In the genomic region with DNA sequence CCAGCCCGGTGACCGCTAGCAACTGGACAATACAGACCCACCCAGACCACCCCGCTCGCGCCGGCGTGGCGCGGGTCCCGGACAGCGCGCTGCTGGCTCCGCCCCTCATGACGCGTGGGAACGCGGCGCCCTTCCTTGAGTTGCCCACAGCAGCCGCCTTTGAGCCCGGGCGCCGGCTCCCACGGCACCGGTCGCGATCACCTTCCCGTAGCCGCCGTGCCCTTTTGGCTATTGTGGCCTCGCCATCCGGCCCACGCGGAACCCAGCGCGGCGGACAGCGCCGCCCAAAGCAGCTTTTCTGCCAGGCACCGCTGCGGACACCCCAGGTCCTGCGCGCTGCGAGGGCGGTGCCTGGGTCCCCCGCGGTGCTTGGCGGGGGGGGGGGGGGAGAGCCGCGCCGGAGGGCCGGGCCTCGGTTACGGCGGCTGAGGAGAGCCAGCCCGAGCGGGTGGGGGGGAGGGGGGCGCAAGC, we compare ENCODE assay signal across 8 mouse cellular contexts. TPM values are rescaled to one million over a fixed set of nuclear protein-coding genes. Genes with fewer than 3 reads are reported as not detected.
DNase-seq lines count a peak whose midpoint lies in the region; ATAC-seq and TF ChIP-seq lines count a peak whose summit lies in the region.

TSS of gene Eif4enif1 (plus strand) at position 162 of the 471 bp plus-strand sequence.

- no peak for TF ChIP-seq EP300 in ES-Bruce4 (IDR thresholded peaks at IDR 0.05; ENCODE audit: insufficient read depth, low read depth, low read length)

- no peaks in the 10 kb centered on the region for H3K4me1 ChIP-seq in ES-Bruce4 (ENCODE audit: control insufficient read depth, insufficient read depth, low read length)
- peaks cover 10% of the 10 kb centered on the region for H3K4me1 ChIP-seq in forebrain, embryonic 15.5 days
- peaks cover 3% of the 10 kb centered on the region for H3K4me1 ChIP-seq in lung, adult 2 months (ENCODE audit: control insufficient read depth, insufficient read depth, low read length)

- no peak for TF ChIP-seq CTCF in ES-Bruce4 (IDR thresholded peaks at IDR 0.05; ENCODE audit: low read depth, low read length)
- no peak for TF ChIP-seq CTCF in lung, adult 2 months (IDR thresholded peaks at IDR 0.05; ENCODE audit: insufficient read depth, low read length)

- H3K9ac ChIP-seq in ES-Bruce4 (ENCODE audit: low read depth, poor library complexity, severe bottlenecking): peak within 1 kb of the TSS; percentile 66
- peak within 1 kb of the TSS; percentile 41 for H3K9ac ChIP-seq in forebrain, embryonic 15.5 days (replicated peaks)

- H3K4me2 ChIP-seq in forebrain, embryonic 15.5 days (replicated peaks): peak within 1 kb of the TSS; percentile 33

- peaks cover 14% of the 10 kb centered on the region for H3K36me3 ChIP-seq in ES-Bruce4 (ENCODE audit: control insufficient read depth, insufficient read depth, low read length, poor library complexity, severe bottlenecking)
- peaks cover 17% of the 10 kb centered on the region for H3K36me3 ChIP-seq in forebrain, embryonic 15.5 days

- TF ChIP-seq POLR2A in ES-Bruce4 (IDR thresholded peaks at IDR 0.05; ENCODE audit: insufficient read depth, low read length): no peak
- no peak for TF ChIP-seq POLR2A in lung, adult 2 months (IDR thresholded peaks at IDR 0.05; ENCODE audit: borderline replicate concordance, extremely low read depth, low read depth, low read length)

- peak; percentile 78 for ATAC-seq in forebrain, embryonic 15.5 days (replicated peaks)
- no peak for ATAC-seq in neutrophil, adult 5-6 weeks (ENCODE audit: extremely low read depth, insufficient number of reproducible peaks, low FRiP score, poor library complexity, severe bottlenecking)

- peak within 1 kb of the TSS; percentile 88 for H3K4me3 ChIP-seq in ES-Bruce4 (ENCODE audit: low read depth, low read length)
- H3K4me3 ChIP-seq in forebrain, embryonic 15.5 days: peak within 1 kb of the TSS; percentile 40
- H3K4me3 ChIP-seq in lung, adult 2 months (replicated peaks; ENCODE audit: extremely low read depth, low read depth, low read length): peak within 1 kb of the TSS; percentile 79

- peak; percentile 91 for DNase-seq in cerebellum, adult 11 months
- peak; percentile 90 for DNase-seq in heart, postnatal 25 days (ENCODE audit: low spot score)
- DNase-seq in layer of hippocampus, adult 18-20 months (ENCODE audit: low spot score in 2 of 2): peak; percentile 87 to 93
- DNase-seq in lung, adult 2 months: peak; percentile 95
- DNase-seq in thymus, adult 18-20 months: peak; percentile 74 to 81

- WGBS in forebrain, embryonic 15.5 days: under 1% methylated on average over 49 of the region's 57 CpGs
- under 1% methylated on average over 49 of the region's 57 CpGs for WGBS in lung, adult 2 months

- H3K27me3 ChIP-seq in ES-Bruce4 (ENCODE audit: control insufficient read depth, insufficient read depth, low read length, poor library complexity, severe bottlenecking): no peaks in the 10 kb centered on the region
- no peaks in the 10 kb centered on the region for H3K27me3 ChIP-seq in forebrain, embryonic 15.5 days

- H3K9me3 ChIP-seq in ES-Bruce4 (replicated peaks; ENCODE audit: control insufficient read depth, insufficient read depth, low read length, poor library complexity, severe bottlenecking): no peaks in the 10 kb centered on the region
- no peaks in the 10 kb centered on the region for H3K9me3 ChIP-seq in forebrain, embryonic 15.5 days

- intact Hi-C loops in heart, postnatal 25 days (cut with DNase I): no loop called here

- peak within 1 kb of the TSS; percentile 48; the same call in 1 of the 2 replicates for H3K27ac ChIP-seq in ES-Bruce4 (ENCODE audit: insufficient read depth, low read length)
- peak within 1 kb of the TSS; percentile 58 for H3K27ac ChIP-seq in forebrain, embryonic 15.5 days (replicated peaks)

RNA-seq across cellular contexts. Expression of gene Eif4enif1, which starts in this region (rescaled TPM):
- 85.6 and 99.9 TPM in 2 replicates for polyA plus RNA-seq in ES-Bruce4 (2011; ENCODE audit: insufficient read depth, insufficient read length, low read depth, missing spikeins)
- 46.2 and 54.3 TPM in 2 replicates for polyA plus RNA-seq in forebrain, embryonic 15.5 days (2015; fragmentation: Nextera tagmentation; extraction: Ambion mirVana)
- total RNA-seq in heart, postnatal 25 days (2021): 10 to 100 TPM; 42.1 to 45.1 TPM
- total RNA-seq in layer of hippocampus, adult 18-20 months (2021): 10 to 100 TPM; 61.8 to 75.5 TPM
- polyA plus RNA-seq in lung, adult 2 months (2012; rRNA removed): 31.0 and 37.2 TPM in 2 replicates
- total RNA-seq in neutrophil, adult 5-6 weeks (2017): 75.0 and 81.2 TPM in 2 replicates
